Mouse (Mus musculus) intestine, postnatal 0 days (tissue): Measurements from ENCODE around the gene Shld2. TPM values are rescaled to one million over a fixed set of nuclear protein-coding genes. Genes with fewer than 3 reads are reported as not detected.
A peak's percentile ranks its signal among the peaks of the same experiment; 100 is the strongest.

Experiments
- ATAC-seq: fragments of 200-750 bp; cut with Nextera tagmentation; 2 replicates; pipeline ENCODE4 v1.8.0; 2017; ENCODE audit warnings: mild to moderate bottlenecking, moderate TSS enrichment, moderate library complexity
- H3K27ac ChIP-seq: fragments of 300-500 bp; sonication (generic); 2 replicates; pipeline ENCODE4 v1.5.1; 2014; ENCODE audit warnings: mild to moderate bottlenecking, low read depth, low read length, moderate library complexity
- H3K27me3 ChIP-seq: fragments of 300-500 bp; sonication (generic); replicated peaks from 2 replicates; pipeline ENCODE4 v1.6.1; 2014; ENCODE audit warnings: low read length, mixed read lengths; ENCODE audit not compliant: control insufficient read depth, insufficient read depth
- H3K36me3 ChIP-seq: fragments of 300-500 bp; sonication (generic); 2 replicates; pipeline ENCODE4 v1.6.1; 2014; ENCODE audit warnings: mild to moderate bottlenecking, moderate library complexity; ENCODE audit not compliant: control insufficient read depth, insufficient read depth
- H3K4me1 ChIP-seq: fragments of 300-500 bp; sonication (generic); replicated peaks from 2 replicates; pipeline ENCODE4 v1.6.1; 2014; ENCODE audit warnings: antibody characterized with exemption, low read length, mixed read lengths; ENCODE audit not compliant: control insufficient read depth, insufficient read depth
- H3K4me2 ChIP-seq: fragments of 300-500 bp; sonication (generic); replicated peaks from 2 replicates; pipeline ENCODE4 v1.6.1; 2014; ENCODE audit warnings: low read depth, mild to moderate bottlenecking, moderate library complexity
- H3K4me3 ChIP-seq: fragments of 300-500 bp; sonication (generic); 2 replicates; pipeline ENCODE4 v1.5.1; 2014; ENCODE audit warnings: low read depth, low read length
- H3K9ac ChIP-seq: fragments of 300-500 bp; sonication (generic); 2 replicates; pipeline ENCODE4 v1.6.1; 2014; ENCODE audit warnings: mild to moderate bottlenecking, low read depth, low read length
- H3K9me3 ChIP-seq: fragments of 300-500 bp; sonication (generic); 2 replicates; pipeline ENCODE4 v1.6.1; 2016; ENCODE audit warnings: mixed run types; ENCODE audit not compliant: control insufficient read depth
- CTCF ChIP-seq: sonication (generic); IDR thresholded peaks from 2 replicates; pipeline ENCODE4 v1.5.1; 2016; ENCODE audit warnings: low read depth, mild to moderate bottlenecking, control low read depth, antibody characterized with exemption, moderate library complexity
- WGBS: fragments of 180-500 bp; shearing (Covaris S2); extraction: QIAGEN DNeasy Blood & Tissue Kit; methylation state at CpG from one replicate; pipeline ENCODE4 v1.1.7; 2014; 5-methylcytosine and 5-hydroxymethylcytosine counted together
- polyA plus RNA-seq: library from polyadenylated mRNA; unstranded; fragments of >200 nt; fragmentation: Nextera tagmentation; extraction: Ambion mirVana; gene quantifications from 2 replicates; pipeline ENCODE4 v1.2.1, GENCODE M21; 2015

Shld2 gene
- polyA plus RNA-seq, 1 experiment from 2014 or later = 3.1 TPM

DNA sequence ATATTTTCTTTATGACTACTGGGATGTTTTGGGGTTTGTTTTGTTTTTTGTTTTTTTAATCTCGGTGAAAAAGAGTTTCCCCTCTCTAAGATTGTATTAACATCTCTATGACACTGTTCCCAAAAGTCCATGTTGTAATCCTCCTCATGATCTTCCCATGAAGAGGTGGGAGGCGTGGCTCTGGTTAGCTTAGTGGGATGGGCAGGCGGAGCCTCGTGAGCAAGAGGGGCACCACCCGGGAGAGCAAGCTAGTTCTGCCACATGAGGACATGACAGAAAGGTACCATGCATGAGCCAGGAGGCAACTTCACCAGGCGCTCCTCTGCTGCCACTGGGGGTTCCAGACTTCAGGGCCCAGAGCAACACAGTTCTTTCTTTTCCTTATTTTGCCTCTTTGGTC lies 42.2 kb upstream of the Shld2 start:
- no peak overlapping the region for H3K9ac ChIP-seq
- no peaks in the 10 kb centered on the region for H3K36me3 ChIP-seq
- no peaks in the 10 kb centered on the region for H3K4me1 ChIP-seq
- no peak overlapping the region for H3K4me3 ChIP-seq
- no peak for ATAC-seq
- H3K4me2 ChIP-seq = no peak overlapping the region
- H3K9me3 ChIP-seq = no peaks in the 10 kb centered on the region
- 58% methylated on average over 6 of the region's 6 CpGs for WGBS
- H3K27ac ChIP-seq = no peak overlapping the region
- TF ChIP-seq CTCF = no peak
- no peaks in the 10 kb centered on the region for H3K27me3 ChIP-seq

DNA sequence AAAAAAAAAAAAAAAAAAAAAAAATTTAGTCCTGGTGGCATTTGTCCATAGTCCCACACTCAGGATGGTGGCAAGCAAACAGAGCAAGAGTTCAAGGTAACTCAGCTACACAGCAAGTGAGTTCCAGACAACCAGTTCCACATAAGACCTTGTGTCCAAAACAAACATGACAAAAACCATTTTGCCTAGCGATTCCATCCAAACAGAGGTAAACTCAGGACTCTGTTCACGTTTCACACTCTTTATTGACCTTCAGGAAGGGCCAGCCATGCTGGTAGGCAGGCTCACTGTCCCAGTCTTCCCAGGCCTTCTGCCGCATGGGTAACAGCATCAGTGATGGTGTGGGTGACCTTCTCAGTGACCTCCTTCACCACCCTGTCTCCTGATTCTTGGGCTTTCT lies 41.4 kb upstream of the Shld2 start:
- no peaks in the 10 kb centered on the region for H3K9me3 ChIP-seq
- no peak overlapping the region for H3K9ac ChIP-seq
- H3K36me3 ChIP-seq = no peaks in the 10 kb centered on the region
- no peaks in the 10 kb centered on the region for H3K4me1 ChIP-seq
- no peaks in the 10 kb centered on the region for H3K27me3 ChIP-seq
- 58% methylated on average over 3 of the region's 3 CpGs for WGBS
- no peak overlapping the region for H3K4me2 ChIP-seq
- TF ChIP-seq CTCF = no peak
- ATAC-seq = no peak
- H3K4me3 ChIP-seq = no peak overlapping the region
- no peak overlapping the region for H3K27ac ChIP-seq

DNA sequence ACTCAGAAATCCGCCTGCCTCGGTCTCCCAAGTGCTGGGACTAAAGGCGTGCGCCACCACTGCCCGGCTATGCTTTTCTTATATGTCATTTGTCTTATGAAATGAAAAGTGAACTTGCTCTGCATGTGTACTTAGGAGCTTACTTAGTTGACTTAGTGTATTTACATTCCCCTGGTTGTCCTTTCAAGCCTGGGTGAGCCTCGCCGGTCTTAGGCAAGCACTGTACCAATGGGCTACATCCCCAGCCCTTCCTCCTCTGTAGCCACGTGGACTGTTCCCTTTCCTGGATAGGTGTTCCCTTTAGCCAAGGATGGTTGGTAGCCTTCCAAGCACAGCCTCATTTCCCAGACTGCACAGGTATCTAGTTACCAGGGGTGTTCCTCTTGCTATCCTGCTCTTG lies 38.7 kb upstream of the Shld2 start:
- WGBS = 46% methylated on average over 8 of the region's 8 CpGs
- peak; percentile 38; the same call in 1 of the 2 replicates for ATAC-seq

GRCm38 (mm10) chr14:34348301-34348700 lies 38.0 kb upstream of the Shld2 start:
- 76% methylated on average over 7 of the region's 7 CpGs for WGBS
- H3K9me3 ChIP-seq = no peaks in the 10 kb centered on the region
- H3K27me3 ChIP-seq = no peaks in the 10 kb centered on the region
- no peak overlapping the region for H3K4me2 ChIP-seq
- no peak overlapping the region for H3K4me3 ChIP-seq
- H3K27ac ChIP-seq = no peak overlapping the region
- H3K9ac ChIP-seq = no peak overlapping the region
- no peak for ATAC-seq
- peaks cover 9% of the 10 kb centered on the region for H3K36me3 ChIP-seq
- no peak for TF ChIP-seq CTCF
- no peaks in the 10 kb centered on the region for H3K4me1 ChIP-seq

More for the DNA sequence above, 38.7 kb upstream of the Shld2 start:
- H3K4me1 ChIP-seq = no peaks in the 10 kb centered on the region
- H3K36me3 ChIP-seq = peaks cover 5% of the 10 kb centered on the region; the same call in 1 of the 2 replicates
- H3K4me3 ChIP-seq = no peak overlapping the region
- H3K9ac ChIP-seq = no peak overlapping the region
- no peak for TF ChIP-seq CTCF
- H3K4me2 ChIP-seq = no peak overlapping the region
- H3K27me3 ChIP-seq = no peaks in the 10 kb centered on the region
- H3K27ac ChIP-seq = no peak overlapping the region
- no peaks in the 10 kb centered on the region for H3K9me3 ChIP-seq

DNA sequence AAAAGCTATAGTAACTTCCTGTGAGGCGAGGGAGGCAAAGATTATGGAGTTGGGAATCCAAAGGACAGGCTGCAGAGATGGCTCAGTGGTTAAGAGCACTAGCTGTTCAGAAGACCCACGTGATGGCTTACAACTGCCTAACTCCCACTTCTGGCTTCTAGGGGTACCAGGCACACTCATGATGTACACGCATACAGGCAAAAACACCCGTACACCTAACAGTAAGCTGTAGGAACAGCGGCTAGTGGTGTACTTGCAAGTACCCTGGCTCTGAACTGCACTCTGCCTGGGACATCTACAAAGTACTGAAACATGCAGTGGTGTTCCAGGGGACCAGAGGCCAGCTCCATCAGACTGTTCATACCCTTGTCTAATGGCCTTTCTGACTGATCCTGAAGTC lies 36.8 kb upstream of the Shld2 start:
- no peak for TF ChIP-seq CTCF
- WGBS = 91% methylated on average over 5 of the region's 5 CpGs
- Histone ChIP-seq H3K4me3 (no peak overlapping the region), H3K9me3 (no peaks in the 10 kb centered on the region), H3K9ac (no peak overlapping the region), H3K4me1 (no peaks in the 10 kb centered on the region), H3K36me3 (peaks cover 20% of the 10 kb centered on the region), H3K4me2 (no peak overlapping the region), H3K27ac (no peak overlapping the region), H3K27me3 (no peaks in the 10 kb centered on the region)
- ATAC-seq = no peak

DNA sequence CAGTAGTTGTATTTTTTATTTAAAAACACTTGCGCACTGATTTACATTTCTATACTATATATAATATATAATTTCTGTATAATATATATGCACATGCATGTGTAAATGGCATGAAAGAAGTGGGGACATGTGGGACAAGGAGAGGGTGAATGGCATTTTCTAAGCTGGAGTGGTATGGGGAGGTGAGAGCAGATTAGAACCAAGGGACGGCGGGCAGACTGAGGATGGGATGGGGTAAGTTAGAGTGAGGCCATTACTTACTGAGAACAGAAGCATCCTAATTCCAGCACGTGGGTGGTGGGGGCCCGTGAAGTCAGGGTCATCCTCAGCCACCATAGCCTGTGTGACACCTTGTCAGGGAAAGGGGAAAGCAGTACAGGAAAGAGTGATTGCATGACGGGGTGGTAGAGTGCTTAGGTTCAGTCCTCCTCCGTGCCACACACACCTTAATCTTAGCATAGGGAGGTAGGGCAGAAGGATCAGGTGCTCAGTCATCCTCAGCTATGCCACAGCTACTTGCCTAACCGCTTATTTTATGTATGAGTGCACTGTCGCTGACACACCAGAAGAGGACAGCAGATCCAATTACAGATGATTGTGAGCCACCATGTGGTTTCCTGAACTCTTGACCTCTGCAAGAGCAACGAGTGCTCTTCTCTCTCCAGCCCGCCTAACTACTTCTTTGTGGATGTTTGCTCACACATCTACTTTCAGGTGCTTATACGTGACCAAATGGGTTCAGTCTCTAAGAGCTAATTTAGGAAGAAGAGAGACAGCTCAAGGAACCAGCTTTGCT lies 35.7 kb upstream of the Shld2 start:
- Histone ChIP-seq H3K9ac (no peak overlapping the region), H3K4me2 (no peak overlapping the region), H3K36me3 (peaks cover 29% of the 10 kb centered on the region), H3K27me3 (no peaks in the 10 kb centered on the region), H3K4me3 (no peak overlapping the region), H3K9me3 (no peaks in the 10 kb centered on the region), H3K27ac (no peak overlapping the region), H3K4me1 (no peaks in the 10 kb centered on the region)
- ATAC-seq = no peak
- peak; percentile 49 for TF ChIP-seq CTCF
- WGBS = 59% methylated on average over 12 of the region's 12 CpGs
